Mouse (Mus musculus) right cerebral cortex, adult 2 months (tissue): Measurements from ENCODE around the gene R3hdml.
A peak's percentile ranks its signal among the peaks of the same experiment; 100 is the strongest.
"Not testable (repeated sequence)": the region's sequence is repeated elsewhere in the genome, so short reads cannot be mapped to it uniquely, and the experiment has no call there.

Experiments
- DNase-seq, 2 experiments: peaks; one replicate each; pipeline ENCODE4 v3.0.0; 2021 to 2022; ENCODE audit warnings: low spot score in 2 of 2

The R3hdml gene

DNA sequence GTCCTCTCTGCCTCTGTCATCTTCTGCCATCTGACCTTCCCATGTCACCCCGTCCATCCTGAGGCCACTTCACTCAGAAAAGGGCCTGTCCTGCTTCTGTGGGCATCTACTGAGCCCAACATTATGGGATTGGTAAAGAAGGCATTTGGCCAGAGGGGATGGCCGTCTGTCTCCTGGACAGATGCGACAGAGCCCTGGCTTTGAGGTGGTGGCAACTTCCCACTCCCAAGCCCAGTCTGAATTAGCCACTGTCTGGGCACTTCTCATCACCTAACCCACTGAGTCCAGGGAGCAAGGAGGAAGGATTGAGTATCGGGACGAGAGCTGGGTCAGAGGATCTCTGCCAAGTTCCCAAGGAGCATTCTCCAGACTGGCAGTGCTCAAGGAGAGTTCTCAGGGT, at the start of gene R3hdml:
R3hdml (plus strand) TSS at position 301 of the 400 bp plus-strand sequence.
- DNase-seq = no peak

DNA sequence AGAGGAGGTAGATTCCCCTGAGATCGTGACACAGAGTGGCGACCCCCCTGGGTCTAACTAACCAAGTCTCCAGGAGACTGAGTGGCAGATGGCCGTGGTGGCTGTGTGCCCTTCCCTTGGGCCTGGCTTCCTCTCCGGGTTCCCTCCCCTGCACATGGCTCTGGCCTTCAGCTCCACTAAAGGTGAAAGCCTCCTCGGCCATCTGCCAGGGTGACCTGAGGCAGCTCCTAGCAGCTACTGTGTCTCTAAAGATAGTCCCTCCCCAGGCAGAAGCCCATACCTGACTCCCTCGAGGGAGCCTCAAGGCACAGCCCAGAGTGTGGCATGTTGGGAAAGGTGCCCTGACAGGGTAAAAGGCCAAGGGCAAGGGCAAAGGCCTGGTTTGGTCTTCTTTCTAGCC, 48.6 kb upstream of the R3hdml start:
- DNase-seq = no peak

DNA sequence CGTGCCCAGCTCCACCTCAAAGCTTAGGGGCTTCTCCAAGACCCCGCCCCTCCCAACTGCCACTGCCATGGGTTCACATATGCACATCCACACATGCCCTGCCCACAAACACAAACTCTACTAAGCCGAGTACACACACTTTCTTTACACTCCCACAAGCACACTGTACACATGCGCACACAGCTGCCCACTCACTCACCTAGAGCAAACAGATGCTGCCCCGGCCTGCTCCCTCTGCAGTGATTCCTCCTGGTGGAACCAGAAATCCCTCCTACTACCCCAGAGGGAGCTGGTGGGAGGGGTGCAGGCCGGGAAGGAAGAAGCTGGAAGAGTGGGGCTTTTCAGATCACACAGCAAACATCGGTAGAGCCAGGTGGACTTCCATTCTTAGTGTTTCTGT, 48.1 kb upstream of the R3hdml start:
- DNase-seq = peak in 1 of 2 experiments; percentile 44

DNA sequence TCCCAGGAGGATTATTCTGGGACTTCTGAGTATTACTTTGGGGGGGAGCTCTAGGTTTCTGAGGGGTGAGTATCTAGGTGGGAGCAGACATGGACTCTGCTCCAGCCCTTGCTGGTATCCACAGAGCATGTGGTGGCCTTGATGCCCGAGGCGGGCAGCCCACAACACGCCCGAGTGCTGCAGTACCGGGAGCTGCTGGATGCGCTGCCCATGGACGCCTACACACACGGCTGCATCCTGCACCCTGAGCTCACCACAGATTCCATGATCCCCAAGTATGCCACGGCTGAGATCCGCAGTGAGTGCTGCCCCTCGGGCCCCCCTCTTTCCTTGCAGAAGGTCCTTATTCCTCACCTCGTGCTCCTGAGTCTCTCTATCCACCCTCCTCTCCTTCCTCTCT, 44.7 kb upstream of the R3hdml start:
- no peak for DNase-seq

DNA sequence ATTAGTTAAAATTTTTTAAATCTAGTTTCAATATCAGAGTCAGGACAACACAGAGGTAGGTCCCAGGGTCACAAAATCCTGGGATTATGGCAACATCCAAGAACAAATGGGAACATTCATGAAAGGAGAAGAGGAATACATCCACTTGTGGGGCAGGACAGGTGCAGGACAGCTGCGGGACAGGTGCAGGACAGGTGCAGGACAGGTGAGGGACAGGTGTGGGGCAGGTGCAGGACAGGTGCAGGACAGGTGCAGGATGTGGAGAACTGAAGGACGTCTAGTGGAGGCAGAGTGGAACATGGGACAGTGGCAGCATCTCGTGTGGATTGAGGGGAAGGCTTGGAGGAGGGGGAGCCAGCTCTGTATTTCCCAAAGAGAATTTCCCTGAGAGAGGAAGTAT, 42.8 kb upstream of the R3hdml start:
- no peak for DNase-seq

DNA sequence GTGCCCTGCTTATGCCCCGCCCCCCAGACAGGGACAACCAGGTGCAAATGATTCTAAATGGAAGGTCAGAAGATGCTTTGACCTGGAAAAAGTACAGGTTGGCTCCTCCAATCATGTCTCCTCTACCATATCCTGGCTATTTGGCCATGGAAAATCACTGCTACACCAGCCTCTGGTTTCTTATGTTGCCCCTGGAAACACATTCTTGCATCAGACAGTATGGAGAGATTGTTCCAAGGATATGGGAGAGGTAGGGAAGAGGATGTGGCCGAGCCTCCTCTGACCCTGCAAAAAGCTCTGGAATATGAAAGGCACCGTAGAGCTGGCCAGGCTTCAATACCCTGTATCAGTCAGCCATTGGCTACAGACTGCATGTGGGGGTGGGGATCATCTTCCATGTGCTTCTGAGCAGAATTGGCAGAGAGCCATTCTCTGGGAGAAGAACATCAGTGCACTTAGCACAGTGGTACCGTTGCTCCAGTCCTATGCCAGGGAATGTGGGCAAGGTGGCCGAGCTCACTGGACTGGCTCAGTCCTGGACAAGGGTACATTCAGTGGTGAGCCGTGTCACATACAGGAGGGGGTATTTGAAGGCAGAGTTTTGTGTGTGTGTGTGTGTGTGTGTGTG, 41.3 kb upstream of the R3hdml start:
- peak; percentile 59 to 60 for DNase-seq

DNA sequence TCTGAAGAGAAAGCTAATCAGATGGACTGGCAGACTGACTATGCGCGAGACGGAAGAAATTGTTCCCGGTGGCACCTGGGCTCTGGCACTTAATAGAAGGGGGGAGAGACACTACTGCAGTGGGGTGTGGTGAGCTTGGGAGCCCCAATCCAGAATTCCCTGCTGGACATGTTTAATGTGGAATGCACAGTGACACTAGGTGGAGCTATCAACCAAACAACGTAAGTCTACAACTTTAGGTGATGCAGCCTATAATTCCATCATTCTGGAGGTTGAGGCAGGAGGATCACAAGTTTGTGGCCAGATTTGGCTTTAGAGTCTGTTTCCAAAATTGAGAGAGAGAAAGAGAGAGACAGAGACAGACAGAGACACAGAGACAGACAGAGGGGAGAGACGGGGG, 39.4 kb upstream of the R3hdml start:
- no peak for DNase-seq

DNA sequence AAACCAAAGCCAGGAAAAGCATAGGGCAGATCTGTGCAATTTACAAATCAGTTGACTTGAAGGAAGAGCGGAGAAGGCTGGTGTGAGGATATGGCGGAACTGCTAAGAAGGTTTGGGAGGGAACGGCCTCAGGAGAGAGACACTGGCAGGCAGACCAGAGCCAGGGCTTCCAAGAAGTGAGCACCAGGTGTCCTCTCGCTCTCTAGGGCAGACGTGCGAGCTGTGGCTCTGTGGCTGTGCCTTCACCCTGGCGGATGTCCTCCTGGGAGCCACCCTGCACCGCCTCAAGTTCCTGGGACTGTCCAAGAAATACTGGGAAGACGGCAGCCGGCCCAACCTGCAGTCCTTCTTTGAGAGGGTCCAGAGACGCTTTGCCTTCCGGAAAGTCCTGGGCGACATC, 38.7 kb upstream of the R3hdml start:
- no peak for DNase-seq

DNA sequence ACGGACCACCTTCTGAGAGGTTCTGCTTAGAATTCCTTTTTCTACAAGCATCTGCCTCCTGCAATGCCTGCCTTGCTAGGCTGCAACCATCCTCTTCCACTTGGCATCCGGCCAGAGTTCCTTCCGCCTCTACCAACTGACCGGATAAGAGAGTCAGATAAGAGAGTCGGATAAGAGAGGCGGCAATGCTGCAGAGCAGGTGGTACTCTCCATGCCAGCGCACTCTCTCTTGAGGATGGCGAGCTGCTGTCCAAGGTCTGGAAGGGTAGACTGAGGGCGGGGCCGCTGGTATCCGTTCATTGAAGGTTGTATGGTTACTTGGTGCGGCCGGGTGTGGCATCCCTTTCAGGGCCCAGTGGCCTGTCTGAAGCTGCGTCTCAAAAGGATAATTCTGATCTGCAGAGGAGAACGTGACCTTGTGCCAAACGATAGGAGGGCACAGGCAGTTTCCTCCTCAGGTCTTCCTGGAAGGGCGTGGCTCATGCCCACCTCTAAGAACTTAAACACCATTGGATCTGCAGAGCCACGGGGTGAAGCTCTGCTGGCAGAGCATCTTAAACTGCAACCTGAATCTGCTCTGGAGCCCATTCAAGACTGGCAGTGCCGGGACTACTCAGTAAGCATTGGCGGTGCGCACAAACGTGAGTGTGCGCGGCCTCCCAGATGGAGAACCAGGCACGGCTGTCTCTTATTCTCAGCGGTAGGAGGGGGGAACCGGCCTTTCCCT, 33.4 kb upstream of the R3hdml start:
- no peak for DNase-seq

DNA sequence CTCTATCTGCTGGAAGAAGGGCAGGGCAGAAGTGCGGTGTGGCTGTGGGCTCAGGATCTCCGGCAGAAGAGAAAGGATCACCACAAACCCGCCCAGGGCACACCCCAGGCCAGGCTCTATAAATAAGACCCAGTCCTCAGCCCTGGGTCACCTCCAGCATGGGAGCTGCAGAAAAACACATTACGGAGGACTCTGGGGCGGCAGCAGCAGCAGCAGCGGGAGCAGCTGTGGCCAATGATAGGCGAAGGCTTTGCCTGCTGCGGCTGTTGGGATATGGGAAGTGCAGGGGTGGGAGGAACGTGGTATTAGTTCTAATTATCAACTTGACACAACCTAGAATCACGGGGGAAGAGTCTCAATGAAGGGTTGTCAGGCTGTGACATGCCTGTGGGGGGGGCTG, 32.7 kb upstream of the R3hdml start:
- DNase-seq = no peak

DNA sequence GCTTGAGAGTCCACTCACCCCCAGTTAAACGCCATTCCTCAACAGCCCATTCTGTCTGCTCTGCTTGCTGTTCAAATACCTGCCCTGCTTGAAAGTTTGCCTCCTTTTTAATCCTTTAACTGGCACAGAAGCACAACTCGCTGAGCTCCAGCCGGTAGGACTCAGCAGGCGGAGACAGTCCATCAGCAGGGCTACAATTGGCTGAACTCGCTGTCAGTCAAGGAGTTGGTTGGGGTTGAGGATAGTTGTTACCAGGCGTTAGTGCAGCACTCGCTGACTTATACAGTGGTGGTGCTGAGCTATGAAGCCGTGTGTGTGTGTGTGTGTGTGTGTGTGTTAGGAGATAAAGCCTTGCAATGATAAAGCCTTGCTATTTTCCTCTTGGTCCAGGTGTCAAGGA, 31.5 kb upstream of the R3hdml start:
- no peak for DNase-seq

DNA sequence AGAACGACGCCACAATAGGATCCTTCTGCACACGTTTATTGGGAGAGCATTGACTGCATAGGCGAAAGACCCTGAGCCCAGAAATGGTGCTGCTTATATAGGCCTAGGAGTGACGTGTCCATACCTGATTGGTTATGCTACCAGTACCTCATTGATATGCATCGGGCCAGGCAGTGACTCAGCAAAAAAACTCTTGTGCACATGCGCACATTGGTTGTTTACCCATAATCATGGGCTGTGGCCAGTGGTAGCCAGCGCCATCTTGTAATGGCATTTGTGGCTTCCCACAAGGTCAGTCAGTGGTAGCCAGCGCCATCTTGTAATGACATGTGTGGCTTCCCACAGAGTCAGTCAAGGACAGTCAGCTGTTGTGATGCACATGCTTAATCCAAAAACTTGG, 30.8 kb upstream of the R3hdml start:
- not testable (repeated sequence) for DNase-seq

DNA sequence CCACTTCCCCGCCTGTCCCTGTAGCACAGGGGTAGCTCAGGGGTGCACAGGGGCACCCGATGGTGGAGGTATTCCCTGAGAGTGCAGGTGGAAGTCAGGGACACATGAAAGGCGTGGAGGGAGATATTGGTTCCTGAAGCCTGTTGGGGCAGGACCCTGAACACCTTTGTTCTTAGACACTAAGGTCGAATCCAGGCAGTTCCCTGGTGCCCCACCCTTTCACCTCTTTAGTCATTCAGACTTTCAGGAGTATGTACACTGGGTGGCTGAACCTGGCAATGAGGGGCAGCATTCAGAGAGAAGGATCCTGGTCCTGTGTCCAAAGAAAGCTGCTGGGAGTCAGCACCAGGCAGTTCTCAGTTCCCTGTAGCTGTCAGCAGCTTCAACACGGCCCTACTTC, 29.7 kb upstream of the R3hdml start:
- no peak for DNase-seq

DNA sequence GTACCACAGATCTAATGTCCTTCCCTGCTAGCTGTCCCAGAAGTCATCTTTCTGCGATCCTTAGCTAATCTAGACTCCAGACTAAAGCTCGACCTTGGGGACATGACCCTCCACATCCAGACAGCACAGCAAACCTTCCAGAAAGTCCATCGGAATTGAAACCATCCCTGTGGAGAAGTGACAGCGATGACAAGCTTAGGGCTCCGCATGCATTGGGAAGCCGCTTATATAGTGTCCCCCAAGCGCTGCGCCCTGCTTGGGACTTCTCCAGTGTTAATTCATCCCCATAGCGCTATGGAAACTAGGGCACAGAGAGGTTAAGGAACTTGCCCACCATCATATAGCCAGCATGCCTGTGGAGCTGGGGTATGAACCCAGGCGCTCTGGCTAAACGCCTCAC, 29.3 kb upstream of the R3hdml start:
- no peak for DNase-seq

DNA sequence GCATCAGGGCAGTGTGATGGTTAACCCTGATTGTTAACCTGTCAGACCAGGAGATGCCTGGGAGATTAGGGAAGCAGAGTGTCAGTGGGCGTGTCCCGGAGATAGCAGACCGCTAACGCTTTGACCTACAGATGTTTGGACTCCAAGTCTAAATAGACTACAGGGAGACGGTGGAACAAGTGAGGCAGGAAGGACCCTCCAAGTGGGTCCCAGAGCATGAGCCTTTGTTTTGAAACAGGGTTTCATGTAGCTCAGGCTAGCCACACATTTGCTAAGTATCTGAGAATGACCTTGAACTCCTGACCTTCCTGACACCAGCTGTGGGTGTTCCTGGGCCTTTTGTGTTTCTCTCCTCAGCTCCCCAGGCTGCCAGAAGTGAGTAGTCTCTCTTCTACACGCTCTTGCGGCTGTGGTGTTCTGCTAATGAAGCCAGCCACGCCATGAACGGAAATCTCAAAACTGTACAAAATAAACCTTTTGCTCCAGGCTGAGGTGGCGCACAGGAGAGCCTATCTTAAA, 28.8 kb upstream of the R3hdml start:
- DNase-seq = no peak

DNA sequence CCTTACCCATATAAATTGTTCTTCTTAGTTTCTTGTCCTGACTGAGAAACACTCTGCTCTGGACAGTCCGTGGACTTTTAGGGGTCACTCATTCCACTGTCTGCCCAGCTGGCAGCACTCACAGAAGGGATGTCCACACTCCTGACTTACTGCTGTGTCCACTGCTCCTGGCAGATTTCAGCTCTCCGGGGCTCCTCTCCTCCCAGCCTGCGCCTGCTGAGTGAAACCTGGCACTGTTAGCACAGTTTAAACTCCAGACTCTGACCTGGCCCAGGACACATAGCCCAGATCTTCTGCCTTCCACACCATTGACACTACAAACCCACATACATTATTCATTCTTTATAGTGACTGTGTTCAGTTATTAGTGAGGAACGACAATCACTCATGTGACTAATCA, 28.1 kb upstream of the R3hdml start:
- no peak for DNase-seq

DNA sequence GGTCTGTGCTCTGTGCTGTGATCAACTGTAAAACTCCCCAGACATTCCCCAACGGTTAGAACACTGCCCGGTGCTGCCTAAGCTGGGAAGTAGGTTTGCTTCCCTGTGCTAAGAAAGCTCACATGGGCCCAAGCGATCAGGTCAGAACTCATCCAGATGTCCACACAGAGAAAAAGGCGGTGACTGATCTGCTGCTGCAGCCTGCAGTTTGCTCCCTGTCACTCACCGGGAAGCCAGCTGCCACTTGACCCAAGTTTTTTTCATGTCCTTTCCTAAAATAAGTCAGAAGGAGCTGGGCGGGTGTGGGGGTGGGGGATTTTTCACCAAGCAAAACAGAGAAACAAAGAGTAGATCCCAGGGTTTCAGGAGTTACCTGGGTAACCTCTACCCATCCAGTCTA, 27.6 kb upstream of the R3hdml start:
- DNase-seq = no peak

DNA sequence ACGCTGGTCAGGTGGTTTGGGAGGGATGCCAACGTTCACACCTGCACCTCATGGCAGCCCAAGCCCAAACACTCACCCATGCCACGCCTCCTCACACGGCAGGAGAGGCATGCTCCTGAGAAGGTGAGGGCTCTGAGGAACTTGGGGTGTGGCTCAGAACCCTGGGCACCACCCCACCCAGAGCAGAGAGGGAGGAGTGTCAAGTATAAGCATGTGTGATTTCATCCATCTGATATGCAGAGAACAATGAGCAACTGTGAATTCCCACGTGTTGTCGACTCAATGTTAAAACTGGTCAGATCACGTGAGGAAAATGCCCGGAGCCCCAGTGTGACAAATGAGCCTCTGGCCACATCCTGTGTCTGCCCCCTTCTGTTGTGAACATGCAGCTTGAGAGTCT, 25.3 kb upstream of the R3hdml start:
- DNase-seq = no peak

DNA sequence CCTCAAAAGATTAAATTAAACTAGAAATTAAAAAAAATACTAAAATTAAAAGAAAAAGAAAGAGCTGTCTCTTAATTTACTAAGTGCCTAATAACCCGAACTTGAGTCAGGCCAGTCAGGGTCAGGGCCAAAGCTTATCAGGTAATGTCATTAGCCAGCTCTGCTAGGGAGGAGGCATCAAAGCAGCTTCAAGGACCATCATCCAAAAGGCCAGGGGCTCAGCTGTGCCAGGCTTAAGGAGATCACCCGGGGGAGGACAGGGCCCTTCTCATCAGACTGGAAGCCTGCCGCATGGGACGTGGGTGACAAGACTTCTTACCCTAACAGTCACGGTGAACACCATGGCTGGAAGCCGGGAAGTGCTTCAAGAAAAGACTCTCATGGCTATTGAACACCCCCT, 24.5 kb upstream of the R3hdml start:
- no peak for DNase-seq

DNA sequence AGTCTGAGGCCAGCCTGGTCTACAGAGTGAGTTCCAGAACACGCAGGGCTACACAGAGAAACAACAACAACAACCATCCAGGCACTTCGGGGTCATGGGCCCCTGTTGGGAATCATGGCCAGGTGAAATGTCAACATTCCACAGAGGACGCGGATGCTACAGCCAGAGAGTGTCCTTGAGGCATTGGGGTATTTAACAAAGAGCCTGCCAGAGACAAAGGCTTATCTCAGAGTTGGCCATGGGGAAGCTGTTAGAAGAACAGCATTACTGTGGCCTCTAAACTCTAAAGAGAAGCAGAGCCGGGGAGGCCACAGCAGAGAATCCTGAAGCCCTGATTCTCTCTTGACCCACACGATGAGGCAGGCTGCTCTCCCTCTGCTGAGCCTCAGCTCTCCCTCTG, 23.3 kb upstream of the R3hdml start:
- no peak for DNase-seq

DNA sequence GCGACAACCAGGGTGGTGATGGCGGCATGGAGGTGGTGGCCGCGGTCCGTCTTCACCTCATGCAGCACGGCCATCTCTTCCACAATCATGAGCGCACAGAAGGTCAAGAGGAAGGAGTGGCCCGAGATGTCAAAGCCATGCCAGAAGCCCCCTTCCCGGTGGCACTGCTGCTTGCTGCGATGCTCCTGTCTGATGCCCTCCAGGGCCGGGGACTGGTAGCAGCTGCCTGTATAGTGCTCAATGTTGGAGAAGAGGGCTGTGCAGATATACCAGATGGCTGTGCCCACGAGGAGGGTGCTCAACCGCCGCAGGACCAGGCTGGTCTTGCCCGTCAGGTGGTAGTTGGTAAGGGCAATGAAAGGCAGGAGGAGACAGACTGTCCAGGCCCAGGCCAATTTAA, 22.4 kb upstream of the R3hdml start:
- DNase-seq = no peak

DNA sequence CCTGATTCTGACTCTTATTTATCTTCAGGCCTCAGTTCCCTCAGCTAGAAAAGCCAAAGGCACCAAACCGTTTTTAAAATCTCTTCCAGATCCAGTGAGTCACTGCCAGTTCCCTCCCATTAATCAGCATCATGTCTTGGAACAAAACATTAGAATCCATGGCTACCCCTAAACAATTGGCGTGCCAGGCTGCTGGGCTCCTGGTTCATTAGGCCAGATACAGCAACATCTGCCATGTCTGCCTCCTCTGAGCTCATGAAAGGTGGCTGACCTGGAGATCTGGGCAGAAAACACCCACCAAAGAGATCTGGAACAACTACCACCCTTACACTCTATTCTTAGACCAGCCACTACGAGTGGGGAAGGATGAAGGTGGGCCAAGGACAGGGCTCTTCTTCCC, 21.0 kb upstream of the R3hdml start:
- no peak for DNase-seq

DNA sequence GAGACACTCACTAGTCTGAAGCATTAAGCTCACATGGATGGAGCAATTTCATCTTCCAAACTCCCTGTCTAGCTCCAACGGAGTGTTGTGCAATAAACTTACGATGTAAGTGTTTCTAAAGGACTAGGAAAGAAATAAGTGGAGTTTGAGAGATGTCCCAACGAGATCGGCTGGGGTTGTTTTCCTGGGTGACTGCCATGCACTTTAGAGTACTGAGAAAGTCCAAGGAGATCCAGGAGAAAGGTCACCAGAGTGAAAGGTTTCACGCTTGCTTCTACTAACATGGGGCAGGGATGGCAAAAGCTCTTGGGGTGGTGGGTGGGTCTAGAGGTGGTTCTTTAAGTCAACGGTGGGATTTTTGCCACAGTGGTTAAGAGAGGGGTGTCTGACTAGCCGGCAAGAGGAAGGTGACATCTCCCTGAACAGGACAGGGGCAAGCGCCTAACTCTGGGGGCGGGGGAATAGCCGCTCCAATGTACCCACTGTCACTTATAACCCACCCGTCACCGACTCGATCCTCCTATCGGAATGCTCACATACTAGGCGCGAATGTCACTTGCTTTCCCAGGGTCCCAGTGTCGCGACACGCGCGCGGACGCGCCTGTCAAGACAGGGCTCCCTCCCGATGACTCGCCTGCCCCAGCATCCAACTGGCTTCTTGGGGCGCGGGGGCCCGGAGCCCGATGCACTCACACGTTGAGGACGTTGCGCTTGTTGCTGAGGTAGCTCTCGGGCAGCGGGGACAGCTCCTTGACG, 20.2 kb upstream of the R3hdml start:
- DNase-seq = no peak
